Mouse (Mus musculus): ENCODE results near the gene Lrrc41.

Gene Lrrc41

GRCm38 (mm10) chr4:116077240-116078095 lies 2.4 kb downstream of the Lrrc41 start:
- CTCF ChIA-PET = no interaction called here

- CTCF ChIA-PET = no interaction called here
These were observed 13.6 kb downstream of the Lrrc41 start for GRCm38 (mm10) chr4:116088510-116089249.

- CTCF ChIA-PET = no interaction called here
These were observed 21.2 kb downstream of the Lrrc41 start for GRCm38 (mm10) chr4:116096291-116096690.

GRCm38 (mm10) chr4:116097211-116097610 lies 22.1 kb downstream of the Lrrc41 start:
- CTCF ChIA-PET = no interaction called here

GRCm38 (mm10) chr4:116100959-116101358 lies 25.9 kb downstream of the Lrrc41 start:
- CTCF ChIA-PET = interaction anchor here (0.6 kb wide), 1 partner anchor 29 kb away, joined by 3 read pairs; no protein-coding TSS in a partner anchor

GRCm38 (mm10) chr4:116105278-116105677 lies 30.2 kb downstream of the Lrrc41 start:
- CTCF ChIA-PET = no interaction called here

- CTCF ChIA-PET = no interaction called here
These were observed 35.6 kb downstream of the Lrrc41 start for GRCm38 (mm10) chr4:116110695-116111094.

GRCm38 (mm10) chr4:116111486-116111885 lies 36.4 kb downstream of the Lrrc41 start:
- CTCF ChIA-PET = no interaction called here

GRCm38 (mm10) chr4:116122762-116123161 lies 47.7 kb downstream of the Lrrc41 start:
- CTCF ChIA-PET = no interaction called here

- CTCF ChIA-PET = no interaction called here
These were observed 48.8 kb downstream of the Lrrc41 start, which contains the start of the genes Rad54l and Pomgnt1 for GRCm38 (mm10) chr4:116123602-116124519. Gene Rad54l, minus strand, starts transcription at chr4:116123690. Gene Pomgnt1, plus strand, starts transcription at chr4:116123840.

GRCm38 (mm10) chr4:116125803-116126386 lies 50.8 kb downstream of the Lrrc41 start:
- CTCF ChIA-PET = no interaction called here

GRCm38 (mm10) chr4:116127956-116128355 lies 52.9 kb downstream of the Lrrc41 start:
- CTCF ChIA-PET = no interaction called here

GRCm38 (mm10) chr4:116133126-116133525 lies 58.1 kb downstream of the Lrrc41 start:
- CTCF ChIA-PET = no interaction called here

- CTCF ChIA-PET = interaction anchor here (1.1 kb wide), 1 partner anchor 30 kb away, joined by 3 read pairs; no protein-coding TSS in a partner anchor
These were observed 59.9 kb downstream of the Lrrc41 start for GRCm38 (mm10) chr4:116134990-116135389.

GRCm38 (mm10) chr4:116137421-116137996 lies 62.4 kb downstream of the Lrrc41 start:
- CTCF ChIA-PET = interaction anchor here (0.6 to 1.1 kb wide), 4 partner anchors 18 to 498 kb away, joined by 3 to 25 read pairs (median 7); no protein-coding TSS in a partner anchor

- CTCF ChIA-PET = no interaction called here
These were observed 65.9 kb downstream of the Lrrc41 start for GRCm38 (mm10) chr4:116140801-116141574.

GRCm38 (mm10) chr4:116141736-116142135 lies 66.7 kb downstream of the Lrrc41 start:
- CTCF ChIA-PET = no interaction called here

GRCm38 (mm10) chr4:116142269-116142668 lies 67.2 kb downstream of the Lrrc41 start:
- CTCF ChIA-PET = no interaction called here

- CTCF ChIA-PET = interaction anchor here (0.9 kb wide), 1 partner anchor 19 kb away, joined by 11 read pairs; no protein-coding TSS in a partner anchor
These were observed 68.3 kb downstream of the Lrrc41 start for GRCm38 (mm10) chr4:116143317-116143811.
